ENCODE assay signal across 10 mouse cellular contexts in the genomic region with DNA sequence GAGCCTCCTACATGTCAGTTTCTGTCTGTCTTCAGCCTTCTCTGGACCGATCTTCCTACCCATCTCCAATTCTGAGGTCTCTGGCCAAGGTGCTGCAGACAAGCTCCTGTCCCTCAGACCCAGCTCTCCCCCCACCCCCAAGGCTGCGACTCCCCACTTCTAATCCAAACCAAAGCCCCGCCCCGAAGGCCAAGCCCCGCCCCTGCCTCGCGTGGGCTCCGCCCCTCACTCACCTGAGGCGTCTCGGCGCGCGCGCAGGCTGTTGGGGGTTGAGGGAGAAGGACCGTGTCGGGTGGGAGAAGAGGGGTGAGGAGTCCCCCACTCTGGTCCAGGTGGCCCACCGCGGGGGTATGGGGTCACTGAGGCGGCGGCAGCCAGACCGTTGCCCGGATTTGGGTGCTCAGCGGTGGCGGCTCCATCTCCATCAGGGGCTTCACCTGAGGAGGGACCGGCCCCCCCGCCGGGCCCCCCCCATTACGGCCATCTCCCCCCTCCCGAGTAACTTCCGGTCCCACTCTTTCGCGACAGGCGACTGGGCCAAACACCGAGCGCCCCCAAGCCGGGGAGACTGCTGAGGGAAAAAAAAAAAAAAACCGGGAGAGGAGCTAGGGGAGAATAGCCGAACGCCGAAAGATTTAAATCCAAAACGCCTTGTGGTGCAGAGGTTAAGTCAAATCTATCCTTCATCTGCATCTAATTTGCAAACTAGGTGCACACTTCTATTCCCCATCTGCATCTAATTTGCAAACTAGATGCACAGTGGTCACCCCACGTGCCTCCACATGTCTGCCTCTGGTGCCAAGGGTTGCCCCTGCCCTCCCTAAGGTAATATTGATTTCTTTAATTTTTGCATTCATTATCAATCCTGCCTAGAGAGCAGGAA. TPM values are rescaled to one million over a fixed set of nuclear protein-coding genes. Genes with fewer than 3 reads are reported as not detected.
DNase-seq lines count a peak whose midpoint lies in the region; ATAC-seq lines count a peak whose summit lies in the region.
"Had no signal": no experiment of that assay in that cellular context is flagged by ENCODE, and none has a peak within 500 bp of the region (broad histone marks: within the 10 kb centered on the region; RNA-seq: fewer than 3 reads in every experiment).

No protein-coding gene starts in this region.

- H3K4me1 ChIP-seq in heart, embryonic 10.5 days, result peaks cover 19% of the 10 kb centered on the region
- peaks cover 30% of the 10 kb centered on the region for H3K4me1 ChIP-seq in embryonic facial prominence, embryonic 10.5 days
- peaks cover 5% of the 10 kb centered on the region for H3K4me1 ChIP-seq in heart, embryonic 16.5 days (ENCODE audit: control insufficient read depth, insufficient read depth, low read length)
- H3K4me1 ChIP-seq in liver, embryonic 15.5 days (replicated peaks), result peaks cover 49% of the 10 kb centered on the region
- peaks cover 6% of the 10 kb centered on the region for H3K4me1 ChIP-seq in neural tube, embryonic 14.5 days (ENCODE audit: control insufficient read depth, insufficient read depth, low read length)

- intact Hi-C loops in heart, postnatal 25 days (cut with DNase I), result no loop called here

- no peak for DNase-seq in heart, embryonic 10.5 days (ENCODE audit: low spot score)
- no peak for DNase-seq in heart, postnatal 25 days (ENCODE audit: low spot score)
- DNase-seq in embryonic facial prominence, embryonic 10.5 days (ENCODE audit: low spot score), result peak; percentile 86
- peak; percentile 80 to 92 for DNase-seq in kidney, postnatal 36 days
- peak; percentile 85 for DNase-seq in testis, postnatal 10 days (ENCODE audit: low spot score)

- no peaks in the 10 kb centered on the region for H3K9me3 ChIP-seq in heart, embryonic 10.5 days
- H3K9me3 ChIP-seq in embryonic facial prominence, embryonic 10.5 days, result no peaks in the 10 kb centered on the region
- no peaks in the 10 kb centered on the region for H3K9me3 ChIP-seq in heart, embryonic 16.5 days (replicated peaks; ENCODE audit: control insufficient read depth, low read length)
- no peaks in the 10 kb centered on the region for H3K9me3 ChIP-seq in liver, embryonic 15.5 days (replicated peaks)
- no peaks in the 10 kb centered on the region for H3K9me3 ChIP-seq in neural tube, embryonic 14.5 days (ENCODE audit: control insufficient read depth, low read length)

- ATAC-seq in heart, embryonic 16.5 days (replicated peaks; ENCODE audit: extremely low read depth, insufficient read depth, low FRiP score), result peak; percentile 34; the same call in 1 of the 2 replicates
- ATAC-seq in liver, embryonic 15.5 days (ENCODE audit: insufficient read depth), result no peak
- ATAC-seq in neural tube, embryonic 14.5 days (ENCODE audit: low read depth), result peak; percentile 64

- 1% methylated on average over 42 of the region's 42 CpGs for WGBS in heart, embryonic 10.5 days
- 1% methylated on average over 42 of the region's 42 CpGs for WGBS in embryonic facial prominence, embryonic 10.5 days
- WGBS in heart, embryonic 16.5 days, result 1% methylated on average over 42 of the region's 42 CpGs
- WGBS in liver, embryonic 15.5 days (ENCODE audit: insufficient replicate concordance), result 3% methylated on average over 42 of the region's 42 CpGs
- under 1% methylated on average over 38 of the region's 42 CpGs for WGBS in neural tube, embryonic 14.5 days

- H3K36me3 ChIP-seq in heart, embryonic 10.5 days, result peaks cover 9% of the 10 kb centered on the region; the same call in 1 of the 2 replicates
- peaks cover 9% of the 10 kb centered on the region; the same call in 1 of the 2 replicates for H3K36me3 ChIP-seq in embryonic facial prominence, embryonic 10.5 days (replicated peaks)
- 0 out of 2 replicates have a peak, but pooled peaks cover 3% of the 10 kb centered on the region for H3K36me3 ChIP-seq in heart, embryonic 16.5 days (ENCODE audit: control insufficient read depth, insufficient read depth)
- H3K36me3 ChIP-seq in liver, embryonic 15.5 days (replicated peaks), result no peaks in the 10 kb centered on the region
- H3K36me3 ChIP-seq in neural tube, embryonic 14.5 days (ENCODE audit: control insufficient read depth, insufficient read depth, low read length), result no peaks in the 10 kb centered on the region

- H3K27ac ChIP-seq in heart, embryonic 10.5 days, result peak overlapping the region; percentile 88
- peak overlapping the region; percentile 91 for H3K27ac ChIP-seq in embryonic facial prominence, embryonic 10.5 days (replicated peaks)
- peak overlapping the region; percentile 26; the same call in 1 of the 2 replicates for H3K27ac ChIP-seq in heart, embryonic 16.5 days (ENCODE audit: low read length)
- no peak overlapping the region for H3K27ac ChIP-seq in liver, embryonic 15.5 days (replicated peaks)
- peak overlapping the region; percentile 78 for H3K27ac ChIP-seq in neural tube, embryonic 14.5 days (ENCODE audit: low read depth, low read length)

- H3K4me2 ChIP-seq in heart, embryonic 16.5 days (ENCODE audit: low read depth, low read length), result peak overlapping the region; percentile 93
- peak overlapping the region; percentile 78 for H3K4me2 ChIP-seq in liver, embryonic 15.5 days
- H3K4me2 ChIP-seq in neural tube, embryonic 14.5 days (ENCODE audit: low read depth, low read length), result peak overlapping the region; percentile 78

- peaks cover 20% of the 10 kb centered on the region; the same call in 1 of the 2 replicates for H3K27me3 ChIP-seq in heart, embryonic 10.5 days (ENCODE audit: insufficient read depth, poor library complexity, severe bottlenecking)
- H3K27me3 ChIP-seq in embryonic facial prominence, embryonic 10.5 days (replicated peaks; ENCODE audit: low read depth, poor library complexity, severe bottlenecking), result peaks cover 33% of the 10 kb centered on the region
- no peaks in the 10 kb centered on the region for H3K27me3 ChIP-seq in heart, embryonic 16.5 days (ENCODE audit: control insufficient read depth, insufficient read depth, low read length)
- H3K27me3 ChIP-seq in liver, embryonic 15.5 days, result peaks cover 65% of the 10 kb centered on the region
- no peaks in the 10 kb centered on the region for H3K27me3 ChIP-seq in neural tube, embryonic 14.5 days (ENCODE audit: control insufficient read depth, insufficient read depth, low read length)

- H3K4me3 ChIP-seq in heart, embryonic 10.5 days, result peak overlapping the region; percentile 88
- peak overlapping the region; percentile 89 for H3K4me3 ChIP-seq in embryonic facial prominence, embryonic 10.5 days
- H3K4me3 ChIP-seq in heart, embryonic 16.5 days (ENCODE audit: low read length), result peak overlapping the region; percentile 81
- H3K4me3 ChIP-seq in liver, embryonic 15.5 days (replicated peaks), result peak overlapping the region; percentile 57
- peak overlapping the region; percentile 67 for H3K4me3 ChIP-seq in neural tube, embryonic 14.5 days (ENCODE audit: low read depth, low read length)

- H3K9ac ChIP-seq in heart, embryonic 16.5 days (ENCODE audit: low read length), result peak overlapping the region; percentile 78
- H3K9ac ChIP-seq in liver, embryonic 15.5 days, result peak overlapping the region; percentile 33; the same call in 1 of the 2 replicates
- peak overlapping the region; percentile 63 for H3K9ac ChIP-seq in neural tube, embryonic 14.5 days (replicated peaks; ENCODE audit: low read depth, low read length)

RNA-seq across cellular contexts. Expression of gene Suox, which starts 4.8 kb away (rescaled TPM):
- polyA plus RNA-seq in heart, embryonic 10.5 days (2016; fragmentation: Nextera tagmentation; extraction: Ambion mirVana), result 11.8 and 15.7 TPM in 2 replicates
- 10 to 100 TPM; 22.1 to 23.1 TPM for total RNA-seq in heart, postnatal 25 days (2021)
- polyA plus RNA-seq in embryonic facial prominence, embryonic 10.5 days (2016; fragmentation: Nextera tagmentation; extraction: Ambion mirVana), result 12.9 and 13.5 TPM in 2 replicates
- polyA plus RNA-seq in heart, embryonic 16.5 days (2015; fragmentation: Nextera tagmentation; extraction: Ambion mirVana), result 15.0 and 15.3 TPM in 2 replicates
- polyA plus RNA-seq in liver, embryonic 15.5 days (2015; fragmentation: Nextera tagmentation; extraction: Ambion mirVana), result 14.3 and 14.7 TPM in 2 replicates
- 13.1 and 14.6 TPM in 2 replicates for polyA plus RNA-seq in neural tube, embryonic 14.5 days (2014; fragmentation: Nextera tagmentation; extraction: Ambion mirVana)

RNA-seq across cellular contexts. Expression of gene Ikzf4, which starts 23.2 kb away (rescaled TPM):
- polyA plus RNA-seq in heart, embryonic 10.5 days (2016; fragmentation: Nextera tagmentation; extraction: Ambion mirVana), result 2.3 and 2.7 TPM in 2 replicates
- 1 to 10 TPM in 1 of 2 experiments, under 1 TPM in 1; 0.52 to 1.2 TPM for total RNA-seq in heart, postnatal 25 days (2021)
- polyA plus RNA-seq in embryonic facial prominence, embryonic 10.5 days (2016; fragmentation: Nextera tagmentation; extraction: Ambion mirVana), result 2.9 and 3.5 TPM in 2 replicates
- polyA plus RNA-seq in heart, embryonic 16.5 days (2015; fragmentation: Nextera tagmentation; extraction: Ambion mirVana), result 1.1 and 1.5 TPM in 2 replicates
- polyA plus RNA-seq in liver, embryonic 15.5 days (2015; fragmentation: Nextera tagmentation; extraction: Ambion mirVana), result 0.12 TPM in 2 replicates
- polyA plus RNA-seq in neural tube, embryonic 14.5 days (2014; fragmentation: Nextera tagmentation; extraction: Ambion mirVana), result 20.3 and 22.9 TPM in 2 replicates
- total RNA-seq: MEL had no signal

RNA-seq across cellular contexts. Expression of gene Rab5b, which starts 27.0 kb away (rescaled TPM):
- 66.2 and 69.1 TPM in 2 replicates for polyA plus RNA-seq in heart, embryonic 10.5 days (2016; fragmentation: Nextera tagmentation; extraction: Ambion mirVana)
- total RNA-seq in heart, postnatal 25 days (2021), result 10 to 100 TPM; 68.9 to 72.5 TPM
- polyA plus RNA-seq in embryonic facial prominence, embryonic 10.5 days (2016; fragmentation: Nextera tagmentation; extraction: Ambion mirVana), result 64.4 and 70.4 TPM in 2 replicates
- polyA plus RNA-seq in heart, embryonic 16.5 days (2015; fragmentation: Nextera tagmentation; extraction: Ambion mirVana), result 69.8 and 73.5 TPM in 2 replicates
- polyA plus RNA-seq in liver, embryonic 15.5 days (2015; fragmentation: Nextera tagmentation; extraction: Ambion mirVana), result 33.5 and 36.7 TPM in 2 replicates
- 87.4 and 98.6 TPM in 2 replicates for polyA plus RNA-seq in neural tube, embryonic 14.5 days (2014; fragmentation: Nextera tagmentation; extraction: Ambion mirVana)

RNA-seq across cellular contexts. Expression of gene Pmel, which starts 35.0 kb away (rescaled TPM):
- 0.75 and 0.89 TPM in 2 replicates for polyA plus RNA-seq in heart, embryonic 10.5 days (2016; fragmentation: Nextera tagmentation; extraction: Ambion mirVana)
- under 1 TPM; 0.49 to 0.89 TPM for total RNA-seq in heart, postnatal 25 days (2021)
- polyA plus RNA-seq in embryonic facial prominence, embryonic 10.5 days (2016; fragmentation: Nextera tagmentation; extraction: Ambion mirVana), result 8.6 and 17.3 TPM in 2 replicates
- 1.7 and 2.8 TPM in 2 replicates for polyA plus RNA-seq in heart, embryonic 16.5 days (2015; fragmentation: Nextera tagmentation; extraction: Ambion mirVana)
- polyA plus RNA-seq in liver, embryonic 15.5 days (2015; fragmentation: Nextera tagmentation; extraction: Ambion mirVana), result 0.60 and 0.68 TPM in 2 replicates
- 0.63 and 0.99 TPM in 2 replicates for polyA plus RNA-seq in neural tube, embryonic 14.5 days (2014; fragmentation: Nextera tagmentation; extraction: Ambion mirVana)
- total RNA-seq: neutrophil, adult 5-6 weeks had no signal

RNA-seq across cellular contexts. Expression of gene Cdk2, which starts 35.8 kb away (rescaled TPM):
- polyA plus RNA-seq in heart, embryonic 10.5 days (2016; fragmentation: Nextera tagmentation; extraction: Ambion mirVana), result 106 and 110 TPM in 2 replicates
- total RNA-seq in heart, postnatal 25 days (2021), result 10 to 100 TPM; 12.7 to 15.7 TPM
- 124 and 130 TPM in 2 replicates for polyA plus RNA-seq in embryonic facial prominence, embryonic 10.5 days (2016; fragmentation: Nextera tagmentation; extraction: Ambion mirVana)
- 90.7 and 93.6 TPM in 2 replicates for polyA plus RNA-seq in heart, embryonic 16.5 days (2015; fragmentation: Nextera tagmentation; extraction: Ambion mirVana)
- polyA plus RNA-seq in liver, embryonic 15.5 days (2015; fragmentation: Nextera tagmentation; extraction: Ambion mirVana), result 53.7 and 56.6 TPM in 2 replicates
- polyA plus RNA-seq in neural tube, embryonic 14.5 days (2014; fragmentation: Nextera tagmentation; extraction: Ambion mirVana), result 8.6 and 15.9 TPM in 2 replicates

Comparison
In these comparisons a context has a peak if more than half of its experiments do, and no peak if none do; other contexts are left out.
1. DNase-seq: peak in embryonic facial prominence, embryonic 10.5 days (single experiment), kidney, postnatal 36 days (2 of 2) and testis, postnatal 10 days (single experiment); none in heart, embryonic 10.5 days (single experiment) and heart, postnatal 25 days (single experiment).
2. Peak in every context shown above with its lines, with median percentiles within 50 percentile points of each other: H3K4me3 ChIP-seq, H3K4me2 ChIP-seq and H3K9ac ChIP-seq.